Mouse (Mus musculus) lung, embryonic 14.5 days (tissue): ENCODE data around the gene Pcyt1a. TPM values are rescaled to one million over a fixed set of nuclear protein-coding genes. Genes with fewer than 3 reads are reported as not detected.

Experiments
- ATAC-seq: fragments of 200-750 bp; cut with Nextera tagmentation; 2 replicates; pipeline ENCODE4 v1.8.0; 2017; ENCODE audit warnings: mild to moderate bottlenecking, moderate TSS enrichment, moderate library complexity; ENCODE audit not compliant: insufficient read depth
- DNase-seq: peaks from one replicate; pipeline ENCODE4 v3.0.0-alpha.2; 2015
- H3K27ac ChIP-seq: fragments of 300-500 bp; sonication (generic); 2 replicates; pipeline ENCODE4 v1.5.1; 2014; ENCODE audit warnings: low read depth, mild to moderate bottlenecking, moderate library complexity
- H3K27me3 ChIP-seq: fragments of 300-500 bp; sonication (generic); 2 replicates; pipeline ENCODE4 v1.6.1; 2014; ENCODE audit warnings: low read length, control low read depth; ENCODE audit not compliant: insufficient read depth
- H3K36me3 ChIP-seq: fragments of 300-500 bp; sonication (generic); 2 replicates; pipeline ENCODE4 v1.6.1; 2014; ENCODE audit warnings: control low read depth; ENCODE audit not compliant: insufficient read depth
- H3K4me1 ChIP-seq: fragments of 300-500 bp; sonication (generic); 2 replicates; pipeline ENCODE4 v1.6.1; 2014; ENCODE audit warnings: antibody characterized with exemption, control low read depth; ENCODE audit not compliant: insufficient read depth
- H3K4me2 ChIP-seq: fragments of 300-500 bp; sonication (generic); 2 replicates; pipeline ENCODE4 v1.6.1; 2014; ENCODE audit warnings: mild to moderate bottlenecking
- H3K4me3 ChIP-seq: fragments of 300-500 bp; sonication (generic); 2 replicates; pipeline ENCODE4 v1.5.1; 2014; ENCODE audit warnings: low read depth, low read length
- H3K9ac ChIP-seq: fragments of 300-500 bp; sonication (generic); 2 replicates; pipeline ENCODE4 v1.6.1; 2014
- H3K9me3 ChIP-seq: fragments of 300-500 bp; sonication (generic); 2 replicates; pipeline ENCODE4 v1.6.1; 2016; ENCODE audit warnings: low read depth, low read length, control low read depth
- CTCF ChIP-seq: IDR thresholded peaks from 2 replicates; pipeline ENCODE4 v1.5.1; 2016; ENCODE audit warnings: antibody characterized with exemption, low read depth
- WGBS: fragments of 180-500 bp; shearing (Covaris S2); extraction: QIAGEN DNeasy Blood & Tissue Kit; methylation state at CpG from one replicate; pipeline ENCODE4 v1.1.7; 2014; 5-methylcytosine and 5-hydroxymethylcytosine counted together
- polyA plus RNA-seq: library from polyadenylated mRNA; unstranded; fragments of >200 nt; fragmentation: Nextera tagmentation; extraction: Ambion mirVana; gene quantifications from 2 replicates; pipeline ENCODE4 v1.2.1, GENCODE M21; 2014

Gene Pcyt1a
- polyA plus RNA-seq, 1 experiment from 2014 or later = 40.4 TPM

- Histone ChIP-seq H3K27me3 (no peaks in the 10 kb centered on the region), H3K36me3 (peaks cover 14% of the 10 kb centered on the region; the same call in 1 of the 2 replicates), H3K27ac (no peak overlapping the region), H3K9me3 (no peaks in the 10 kb centered on the region), H3K4me1 (no peaks in the 10 kb centered on the region), H3K9ac (no peak overlapping the region), H3K4me3 (no peak overlapping the region), H3K4me2 (no peak overlapping the region)
- ATAC-seq (0 out of 2 replicates have a peak, but pooled peaks have one; percentile 35), DNase-seq (peak; percentile 77)
- 62% methylated on average over 10 of the region's 10 CpGs for WGBS
- peak; percentile 63 for TF ChIP-seq CTCF
Observed at GRCm38 (mm10) chr16:32457589-32458386, 27.1 kb downstream of the Pcyt1a start.

- WGBS = 66% methylated on average over 4 of the region's 4 CpGs
- Histone ChIP-seq H3K36me3 (peaks cover 12% of the 10 kb centered on the region; the same call in 1 of the 2 replicates), H3K4me3 (no peak overlapping the region), H3K27ac (no peak overlapping the region), H3K4me1 (no peaks in the 10 kb centered on the region), H3K27me3 (no peaks in the 10 kb centered on the region), H3K4me2 (no peak overlapping the region), H3K9me3 (no peaks in the 10 kb centered on the region), H3K9ac (no peak overlapping the region)
- DNase-seq (peak; percentile 19), ATAC-seq (no peak)
- TF ChIP-seq CTCF = no peak
Observed at GRCm38 (mm10) chr16:32460518-32460917, 29.8 kb downstream of the Pcyt1a start.

GRCm38 (mm10) chr16:32461713-32462112 lies 31.0 kb downstream of the Pcyt1a start:
- no peak for DNase-seq
- no peak for ATAC-seq
- WGBS = 85% methylated on average over 5 of the region's 5 CpGs
- Histone ChIP-seq H3K9ac (no peak overlapping the region), H3K4me1 (no peaks in the 10 kb centered on the region), H3K27me3 (no peaks in the 10 kb centered on the region), H3K4me2 (no peak overlapping the region), H3K4me3 (no peak overlapping the region), H3K27ac (no peak overlapping the region), H3K9me3 (no peaks in the 10 kb centered on the region), H3K36me3 (peaks cover 10% of the 10 kb centered on the region; the same call in 1 of the 2 replicates)
- TF ChIP-seq CTCF = no peak

GRCm38 (mm10) chr16:32462950-32463349 lies 32.2 kb downstream of the Pcyt1a start:
- H3K27me3 ChIP-seq = no peaks in the 10 kb centered on the region
- WGBS = 92% methylated on average over 16 of the region's 16 CpGs

GRCm38 (mm10) chr16:32463426-32463825 lies 32.7 kb downstream of the Pcyt1a start:
- no peaks in the 10 kb centered on the region for H3K27me3 ChIP-seq
- H3K27ac ChIP-seq = no peak overlapping the region
- DNase-seq (no peak), ATAC-seq (no peak)
- WGBS = 84% methylated on average over 2 of the region's 2 CpGs
- H3K4me3 ChIP-seq = no peak overlapping the region
- TF ChIP-seq CTCF = no peak
- no peak overlapping the region for H3K9ac ChIP-seq
- no peaks in the 10 kb centered on the region for H3K9me3 ChIP-seq
- H3K4me2 ChIP-seq = no peak overlapping the region
- no peaks in the 10 kb centered on the region for H3K4me1 ChIP-seq
- peaks cover 18% of the 10 kb centered on the region for H3K36me3 ChIP-seq

More at GRCm38 (mm10) chr16:32462950-32463349, 32.2 kb downstream of the Pcyt1a start:
- H3K27ac ChIP-seq = no peak overlapping the region
- no peaks in the 10 kb centered on the region for H3K9me3 ChIP-seq
- ATAC-seq = no peak
- no peak for DNase-seq
- peaks cover 16% of the 10 kb centered on the region; the same call in 1 of the 2 replicates for H3K36me3 ChIP-seq
- no peak overlapping the region for H3K4me3 ChIP-seq
- no peaks in the 10 kb centered on the region for H3K4me1 ChIP-seq
- no peak overlapping the region for H3K4me2 ChIP-seq
- no peak for TF ChIP-seq CTCF
- no peak overlapping the region for H3K9ac ChIP-seq

- no peak overlapping the region for H3K4me2 ChIP-seq
Observed at GRCm38 (mm10) chr16:32464908-32465307, 34.2 kb downstream of the Pcyt1a start.

GRCm38 (mm10) chr16:32468488-32468887 lies 37.8 kb downstream of the Pcyt1a start:
- Histone ChIP-seq H3K4me3 (no peak overlapping the region), H3K36me3 (peaks cover 38% of the 10 kb centered on the region), H3K27ac (no peak overlapping the region), H3K4me1 (no peaks in the 10 kb centered on the region), H3K9me3 (no peaks in the 10 kb centered on the region), H3K9ac (no peak overlapping the region), H3K4me2 (no peak overlapping the region), H3K27me3 (no peaks in the 10 kb centered on the region)
- no peak for TF ChIP-seq CTCF
- no peak for DNase-seq
- ATAC-seq = no peak
- WGBS = 62% methylated on average over 3 of the region's 3 CpGs

More at GRCm38 (mm10) chr16:32464908-32465307, 34.2 kb downstream of the Pcyt1a start:
- H3K4me1 ChIP-seq = no peaks in the 10 kb centered on the region
- H3K4me3 ChIP-seq = no peak overlapping the region
- ATAC-seq (no peak), DNase-seq (no peak)
- no peak for TF ChIP-seq CTCF
- H3K27ac ChIP-seq = no peak overlapping the region
- no peaks in the 10 kb centered on the region for H3K27me3 ChIP-seq
- H3K9ac ChIP-seq = no peak overlapping the region
- H3K9me3 ChIP-seq = no peaks in the 10 kb centered on the region
- H3K36me3 ChIP-seq = peaks cover 27% of the 10 kb centered on the region
- WGBS = no CpG with 5 or more reads among the region's 1 CpGs
